In genomic region chr10:4285752-4286151, GRCm38 (mm10) we compare ENCODE assay signal across 12 mouse cellular contexts. TPM values are rescaled to one million over a fixed set of nuclear protein-coding genes. Genes with fewer than 3 reads are reported as not detected.
DNase-seq lines count a peak whose midpoint lies in the region; ATAC-seq lines count a peak whose summit lies in the region.
"Had no signal": no experiment of that assay in that cellular context is flagged by ENCODE, and none has a peak within 500 bp of the region (broad histone marks: within the 10 kb centered on the region; RNA-seq: fewer than 3 reads in every experiment).

No protein-coding gene starts in this region.

- DNase-seq in kidney, adult 11 months: no peak
- DNase-seq in embryo, embryonic 10.5 days (ENCODE audit: low spot score): peak; percentile 18
- peak; percentile 26 to 51 for DNase-seq in lung, postnatal 4 days
- no peak for DNase-seq in forebrain, embryonic 11.5 days (ENCODE audit: low spot score)
- DNase-seq in frontal cortex, postnatal 25 days (ENCODE audit: low spot score in 2 of 2): no peak
- no peak for DNase-seq in left cerebral cortex, postnatal 25 days (ENCODE audit: low spot score in 2 of 2)
- DNase-seq: right cerebral cortex, postnatal 14 days had no signal

- H3K9ac ChIP-seq in kidney, embryonic 14.5 days (ENCODE audit: low read depth, low read length): no peak overlapping the region
- no peak overlapping the region for H3K9ac ChIP-seq in kidney, embryonic 16.5 days (replicated peaks; ENCODE audit: low read length)
- H3K9ac ChIP-seq in forebrain, embryonic 11.5 days (ENCODE audit: low read length): no peak overlapping the region
- H3K9ac ChIP-seq: hindbrain, embryonic 13.5 days; liver, embryonic 14.5 days; midbrain, embryonic 12.5 days had no signal

- H3K36me3 ChIP-seq in kidney, embryonic 14.5 days (ENCODE audit: control insufficient read depth, insufficient read depth, low read length): no peaks in the 10 kb centered on the region
- H3K36me3 ChIP-seq in kidney, embryonic 16.5 days (ENCODE audit: insufficient read depth, low read length): no peaks in the 10 kb centered on the region
- no peaks in the 10 kb centered on the region for H3K36me3 ChIP-seq in forebrain, embryonic 11.5 days (ENCODE audit: control insufficient read depth, insufficient read depth, low read length)
- H3K36me3 ChIP-seq: hindbrain, embryonic 13.5 days; midbrain, embryonic 12.5 days had no signal

- 23% methylated on average over 8 of the region's 8 CpGs for WGBS in kidney, embryonic 14.5 days
- WGBS in kidney, embryonic 16.5 days: 24% methylated on average over 8 of the region's 8 CpGs
- 83% methylated on average over 8 of the region's 8 CpGs for WGBS in forebrain, embryonic 11.5 days

- no peaks in the 10 kb centered on the region for H3K9me3 ChIP-seq in kidney, embryonic 14.5 days (ENCODE audit: control insufficient read depth, low read length)
- no peaks in the 10 kb centered on the region for H3K9me3 ChIP-seq in kidney, embryonic 16.5 days (ENCODE audit: low read length)
- H3K9me3 ChIP-seq in forebrain, embryonic 11.5 days (ENCODE audit: control insufficient read depth, low read length): no peaks in the 10 kb centered on the region
- H3K9me3 ChIP-seq: hindbrain, embryonic 13.5 days; midbrain, embryonic 12.5 days had no signal

- H3K4me2 ChIP-seq in kidney, embryonic 14.5 days (replicated peaks; ENCODE audit: low read depth, low read length): no peak overlapping the region
- no peak overlapping the region for H3K4me2 ChIP-seq in kidney, embryonic 16.5 days (replicated peaks; ENCODE audit: low read depth, low read length)
- H3K4me2 ChIP-seq in forebrain, embryonic 11.5 days (ENCODE audit: low read depth, low read length, severe bottlenecking): no peak overlapping the region
- H3K4me2 ChIP-seq: hindbrain, embryonic 13.5 days; midbrain, embryonic 12.5 days had no signal

- intact Hi-C loops in left cerebral cortex, postnatal 25 days (cut with DNase I): no loop called here

- no peak overlapping the region for H3K4me3 ChIP-seq in kidney, embryonic 14.5 days (ENCODE audit: low read length)
- no peak overlapping the region for H3K4me3 ChIP-seq in kidney, embryonic 16.5 days (ENCODE audit: low read length)
- H3K4me3 ChIP-seq in forebrain, embryonic 11.5 days (ENCODE audit: low read depth, low read length): no peak overlapping the region
- H3K4me3 ChIP-seq: hindbrain, embryonic 13.5 days; midbrain, embryonic 12.5 days had no signal

- H3K27ac ChIP-seq in kidney, embryonic 14.5 days (ENCODE audit: low read depth, low read length): peak overlapping the region; percentile 79; the same call in 1 of the 2 replicates
- peak overlapping the region; percentile 71 for H3K27ac ChIP-seq in kidney, embryonic 16.5 days (ENCODE audit: low read length)
- H3K27ac ChIP-seq in forebrain, embryonic 11.5 days (ENCODE audit: low read depth, low read length): no peak overlapping the region
- H3K27ac ChIP-seq: hindbrain, embryonic 13.5 days; liver, embryonic 14.5 days; midbrain, embryonic 12.5 days had no signal

- H3K4me1 ChIP-seq in kidney, embryonic 14.5 days (ENCODE audit: control insufficient read depth, insufficient read depth, low read length): peaks cover 17% of the 10 kb centered on the region; the same call in 1 of the 2 replicates
- H3K4me1 ChIP-seq in kidney, embryonic 16.5 days (ENCODE audit: insufficient read depth, low read length): peaks cover 21% of the 10 kb centered on the region
- H3K4me1 ChIP-seq in forebrain, embryonic 11.5 days (replicated peaks; ENCODE audit: control insufficient read depth, insufficient read depth, low read length): no peaks in the 10 kb centered on the region
- H3K4me1 ChIP-seq: midbrain, embryonic 12.5 days had no signal

- ATAC-seq in kidney, embryonic 14.5 days (ENCODE audit: low FRiP score, low TSS enrichment): no peak
- peak; percentile 50; the same call in 1 of the 2 replicates for ATAC-seq in kidney, embryonic 16.5 days (ENCODE audit: low FRiP score, low TSS enrichment)
- no peak for ATAC-seq in forebrain, embryonic 11.5 days (replicated peaks; ENCODE audit: low FRiP score)

- H3K27me3 ChIP-seq in kidney, embryonic 14.5 days (ENCODE audit: control insufficient read depth, insufficient read depth, low read length): no peaks in the 10 kb centered on the region
- H3K27me3 ChIP-seq in kidney, embryonic 16.5 days (ENCODE audit: insufficient read depth, low read length): no peaks in the 10 kb centered on the region
- H3K27me3 ChIP-seq in forebrain, embryonic 11.5 days (ENCODE audit: control insufficient read depth, insufficient read depth, low read length): no peaks in the 10 kb centered on the region
- H3K27me3 ChIP-seq: hindbrain, embryonic 13.5 days; midbrain, embryonic 12.5 days had no signal

RNA-seq across cellular contexts. Expression of gene Akap12, which starts 19.6 kb away (rescaled TPM):
- polyA plus RNA-seq in kidney, embryonic 14.5 days (2014; fragmentation: Nextera tagmentation; extraction: Ambion mirVana): 49.1 and 70.7 TPM in 2 replicates
- 92.7 and 96.4 TPM in 2 replicates for polyA plus RNA-seq in kidney, embryonic 16.5 days (2015; fragmentation: Nextera tagmentation; extraction: Ambion mirVana)
- 39.1 and 43.0 TPM in 2 replicates for polyA plus RNA-seq in forebrain, embryonic 11.5 days (2014; fragmentation: Nextera tagmentation; extraction: Ambion mirVana)
- 10 to 100 TPM; 13.2 to 15.1 TPM for total RNA-seq in left cerebral cortex, postnatal 25 days (2021)

Comparison
In these comparisons a context has a peak if more than half of its experiments do, and no peak if none do; other contexts are left out.
1. DNase-seq: peak in embryo, embryonic 10.5 days (single experiment) and lung, postnatal 4 days (2 of 2); none in kidney, adult 11 months (single experiment), forebrain, embryonic 11.5 days (single experiment), frontal cortex, postnatal 25 days (0 of 2) and left cerebral cortex, postnatal 25 days (0 of 2).